Mouse (Mus musculus) erythroblast, embryonic 14.5 days (primary cell): ENCODE data around the gene Strn3.

ENCODE experiments used
- GATA1 ChIP-seq: IDR thresholded peaks from 2 replicates; pipeline ENCODE4 v1.6.1; 2012; ENCODE audit warnings: low read length, inconsistent platforms, mixed read lengths
- TAL1 ChIP-seq: IDR thresholded peaks from 3 replicates; pipeline ENCODE4 v1.6.1; 2012; ENCODE audit warnings: low read length, inconsistent platforms, mixed read lengths

GRCm38 (mm10) chr12:51688546-51688945 lies 3.2 kb downstream of the Strn3 start:
- no peak for TF ChIP-seq TAL1
- TF ChIP-seq GATA1, result no peak
